Mouse (Mus musculus): ENCODE data around the gene Mcl1.

- TF ChIP-seq POLR2A (IDR thresholded peaks at IDR 0.05; ENCODE audit: insufficient read depth, low read depth, low read length), result no peak
- TF ChIP-seq CTCF (IDR thresholded peaks at IDR 0.05), result no peak
Observed at GRCm38 (mm10) chr3:95609195-95609594, 49.4 kb upstream of the Mcl1 start.

Data from heart, adult 2 months (tissue).